Mouse (Mus musculus): ENCODE data around the gene Tnnt3.

The Tnnt3 gene

GRCm38 (mm10) chr7:142476795-142477452, 21.7 kb upstream of the Tnnt3 start:
- DNase-seq (ENCODE audit: low read depth): no peak

DNA sequence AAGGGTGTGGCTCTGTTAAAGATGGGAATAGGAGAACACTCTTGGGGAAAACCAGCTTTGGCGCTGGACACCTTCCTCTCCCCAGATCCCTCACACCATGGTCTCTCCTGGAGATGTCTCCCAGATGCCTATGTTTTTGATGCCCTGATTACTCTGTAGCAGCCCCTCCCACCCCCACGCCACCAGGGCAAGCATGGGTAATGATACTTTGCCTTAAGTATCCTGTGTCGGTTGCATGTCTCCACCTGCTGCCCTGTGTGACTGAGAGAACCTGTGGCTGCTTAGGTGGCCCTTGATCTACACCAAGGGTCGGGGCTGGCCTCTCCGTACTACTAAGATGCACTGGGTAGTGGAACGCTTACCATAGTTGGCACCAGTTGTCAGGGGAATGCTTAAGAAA, 20.6 kb upstream of the Tnnt3 start:
- DNase-seq (ENCODE audit: low read depth): no peak

DNA sequence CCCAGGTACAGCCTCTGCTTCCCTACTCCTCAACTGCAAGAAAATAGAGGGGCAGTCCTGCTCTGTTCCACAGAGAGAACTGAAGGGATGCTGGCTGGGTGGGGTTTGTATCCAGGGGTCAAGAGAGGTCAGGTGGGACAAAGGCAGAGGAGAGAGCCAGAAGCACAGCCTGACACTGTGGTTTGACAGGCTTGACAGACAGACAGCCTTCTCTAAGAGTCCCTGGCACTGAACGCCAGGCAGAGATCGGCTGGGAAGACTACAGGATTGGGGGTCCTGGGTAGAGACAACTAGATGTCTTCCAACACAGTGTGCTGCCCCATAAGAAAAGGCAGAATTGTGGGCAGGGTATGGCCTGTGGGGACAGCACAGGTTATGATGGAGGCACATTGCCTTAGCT, 20.1 kb upstream of the Tnnt3 start:
- no peak for DNase-seq (ENCODE audit: low read depth)

DNA sequence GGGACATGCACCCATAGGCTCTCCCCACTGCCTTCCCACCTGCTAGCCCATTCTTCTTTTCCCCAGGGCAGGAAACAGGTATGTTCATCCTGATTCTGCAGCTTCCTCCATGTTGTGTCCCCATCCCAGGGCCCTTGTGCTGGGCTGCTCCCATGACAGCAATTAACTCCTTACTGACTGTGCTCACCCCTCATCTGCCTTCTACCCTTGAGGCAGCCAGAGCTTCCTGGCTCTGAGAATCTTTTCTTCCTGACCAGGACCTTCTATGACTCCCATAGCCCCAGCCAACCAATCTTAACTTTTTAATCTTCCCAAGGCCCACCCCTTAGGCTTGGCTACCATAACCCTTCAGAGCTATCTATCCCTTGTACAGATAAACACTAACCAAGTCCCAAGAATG, 19.3 kb upstream of the Tnnt3 start:
- DNase-seq (ENCODE audit: low read depth): no peak

- no peak for DNase-seq (ENCODE audit: low read depth)
These were observed 18.8 kb upstream of the Tnnt3 start for GRCm38 (mm10) chr7:142479886-142480285.

DNA sequence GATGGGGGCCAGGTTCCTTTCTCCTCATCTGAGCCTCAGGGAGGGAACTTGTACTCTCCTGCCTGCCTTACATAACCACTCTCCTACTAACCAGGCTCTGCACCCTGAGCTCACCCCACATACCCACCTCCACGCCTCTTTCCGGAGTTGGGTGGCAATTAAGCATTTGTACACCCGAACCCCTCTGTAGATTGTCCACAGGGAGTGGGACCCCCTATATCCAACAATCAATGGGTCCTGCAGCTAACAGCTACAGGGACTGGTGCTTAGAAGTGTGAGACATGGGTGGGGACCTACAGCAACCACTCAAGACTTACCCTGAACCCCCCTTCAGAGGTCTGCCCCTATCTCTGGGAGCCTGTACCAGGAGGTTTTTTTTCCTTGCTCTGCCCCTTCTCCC, 18.0 kb upstream of the Tnnt3 start:
- DNase-seq (ENCODE audit: low read depth): no peak

DNA sequence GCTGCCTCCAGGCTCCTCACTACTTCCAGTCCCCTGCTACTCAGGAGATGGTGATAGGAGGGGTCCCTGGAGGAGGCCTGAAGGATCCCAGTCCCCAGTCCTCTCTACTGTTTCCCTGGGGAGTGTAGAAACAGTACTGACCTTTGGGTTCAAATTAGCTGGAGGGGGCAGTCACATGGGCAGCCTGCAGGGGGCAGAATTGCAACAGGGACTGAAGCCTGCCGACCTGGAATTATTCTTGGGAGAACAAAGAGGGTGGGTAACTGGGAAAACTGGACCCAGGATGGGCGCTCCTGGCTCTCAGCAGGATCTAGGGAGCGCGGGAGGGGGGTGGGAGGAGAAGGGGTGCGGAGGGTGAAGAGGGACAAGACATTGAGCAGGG, 17.5 kb upstream of the Tnnt3 start:
- no peak for DNase-seq (ENCODE audit: low read depth)

DNA sequence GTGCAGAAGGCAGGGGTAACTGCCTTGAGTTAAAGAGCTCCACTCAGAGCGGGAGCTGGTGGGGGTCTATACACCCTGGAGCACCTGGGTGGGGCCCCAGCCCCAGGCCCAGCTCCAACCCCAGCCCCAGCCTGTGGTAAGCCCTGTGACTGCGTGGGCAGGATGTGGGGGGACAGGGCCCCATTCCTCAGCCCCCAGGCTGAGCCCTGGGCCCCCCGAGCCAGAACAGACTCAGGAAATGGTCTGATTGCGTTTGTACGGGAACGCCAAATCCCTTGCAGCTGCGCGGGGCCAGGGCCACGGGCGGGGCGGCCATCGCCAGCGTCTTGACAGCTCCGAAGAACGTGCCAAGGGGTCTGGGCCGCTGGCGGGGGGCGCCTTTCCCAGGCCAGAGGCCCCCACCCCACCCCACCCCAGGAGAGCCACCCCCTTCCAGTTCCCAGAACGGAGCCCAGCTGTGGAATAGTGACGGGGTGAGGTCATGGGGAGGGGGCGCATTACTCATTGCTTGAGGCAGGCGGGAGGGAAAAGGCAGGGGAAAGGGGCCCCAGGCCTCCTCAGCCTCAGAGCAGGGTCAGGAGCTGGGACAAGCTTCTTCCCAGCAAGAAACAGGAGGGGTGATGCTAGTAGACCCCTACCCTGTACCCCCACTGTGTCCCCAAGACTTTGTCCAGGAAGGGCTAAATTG, 16.9 kb upstream of the Tnnt3 start:
- no peak for DNase-seq (ENCODE audit: low read depth)

GRCm38 (mm10) chr7:142482256-142482609, 16.4 kb upstream of the Tnnt3 start:
- DNase-seq (ENCODE audit: low read depth): no peak

- no peak for DNase-seq (ENCODE audit: low read depth)
These were observed 15.5 kb upstream of the Tnnt3 start for GRCm38 (mm10) chr7:142483136-142483535.

- no peak for DNase-seq (ENCODE audit: low read depth)
These were observed 13.9 kb upstream of the Tnnt3 start for GRCm38 (mm10) chr7:142484780-142485179.

DNA sequence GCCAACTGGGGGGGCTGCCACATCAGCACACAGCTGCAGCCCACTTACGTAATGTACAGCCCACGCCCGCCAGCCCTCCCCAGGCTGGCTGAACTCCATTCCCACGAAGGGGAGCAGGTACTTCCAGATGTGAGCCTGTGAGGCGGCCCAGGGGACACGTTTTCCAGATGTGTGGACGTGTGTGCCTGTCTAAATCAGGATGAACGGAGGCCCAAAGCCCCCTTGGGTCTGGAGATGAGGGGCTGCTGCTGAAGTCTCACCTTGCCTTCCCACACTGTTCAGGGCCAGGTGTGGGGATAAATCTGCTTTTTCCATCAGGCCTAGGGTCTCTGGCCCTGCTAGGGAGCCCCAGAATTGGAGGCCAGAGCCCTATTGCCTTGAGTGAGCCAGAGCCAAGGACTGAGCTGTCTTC, 11.9 kb upstream of the Tnnt3 start:
- no peak for DNase-seq (ENCODE audit: low read depth)

- DNase-seq (ENCODE audit: low read depth): no peak
These were observed 11.2 kb upstream of the Tnnt3 start for GRCm38 (mm10) chr7:142487341-142487859.

DNA sequence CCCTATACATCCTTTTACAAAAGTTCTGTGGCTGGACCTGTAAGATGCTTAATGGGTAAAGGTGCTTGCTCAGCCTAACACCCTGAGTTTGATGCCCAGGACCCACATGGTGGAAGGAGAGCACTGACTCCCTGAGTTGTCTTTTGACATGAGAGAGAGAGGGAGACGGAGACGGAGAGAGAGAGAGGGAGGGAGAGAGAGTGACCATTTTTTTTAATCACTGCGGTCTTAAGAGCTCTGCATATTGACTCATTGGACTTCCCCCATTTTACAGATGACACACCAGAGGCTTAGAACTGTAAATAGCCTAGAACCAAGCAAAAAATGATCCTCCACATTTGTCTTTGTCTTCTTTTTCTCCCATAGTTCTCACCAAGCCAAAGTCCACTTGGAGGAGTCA, 10.6 kb upstream of the Tnnt3 start:
- DNase-seq (ENCODE audit: low read depth): no peak

DNA sequence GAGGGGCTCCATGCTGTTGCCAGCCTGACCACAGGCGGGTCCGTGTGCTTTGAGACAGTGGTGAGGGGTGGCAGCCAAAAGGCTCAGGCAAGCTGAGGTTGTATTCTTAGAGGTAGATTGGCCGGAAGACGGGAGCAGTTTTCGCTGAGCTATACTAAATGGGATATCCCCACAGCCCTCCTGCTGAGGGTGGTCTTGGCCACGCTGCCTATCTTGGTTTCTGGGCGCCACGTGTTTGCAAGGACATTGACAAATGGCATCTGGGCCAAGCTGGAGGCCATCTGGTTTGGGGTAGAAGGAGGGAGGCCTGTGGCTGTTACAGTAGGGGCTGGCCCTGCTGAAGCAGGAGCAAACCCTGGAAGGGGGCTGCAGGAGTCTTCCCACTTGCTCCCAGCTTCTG, 5.1 kb upstream of the Tnnt3 start:
- DNase-seq (ENCODE audit: low read depth): no peak

- no peak for DNase-seq (ENCODE audit: low read depth)
These were observed 2.5 kb upstream of the Tnnt3 start for GRCm38 (mm10) chr7:142496158-142496557.

- no peak for DNase-seq (ENCODE audit: low read depth)
These were observed 1.8 kb upstream of the Tnnt3 start for GRCm38 (mm10) chr7:142496800-142497199.

GRCm38 (mm10) chr7:142497775-142498174, 861 bp upstream of the Tnnt3 start:
- no peak for DNase-seq (ENCODE audit: low read depth)

DNA sequence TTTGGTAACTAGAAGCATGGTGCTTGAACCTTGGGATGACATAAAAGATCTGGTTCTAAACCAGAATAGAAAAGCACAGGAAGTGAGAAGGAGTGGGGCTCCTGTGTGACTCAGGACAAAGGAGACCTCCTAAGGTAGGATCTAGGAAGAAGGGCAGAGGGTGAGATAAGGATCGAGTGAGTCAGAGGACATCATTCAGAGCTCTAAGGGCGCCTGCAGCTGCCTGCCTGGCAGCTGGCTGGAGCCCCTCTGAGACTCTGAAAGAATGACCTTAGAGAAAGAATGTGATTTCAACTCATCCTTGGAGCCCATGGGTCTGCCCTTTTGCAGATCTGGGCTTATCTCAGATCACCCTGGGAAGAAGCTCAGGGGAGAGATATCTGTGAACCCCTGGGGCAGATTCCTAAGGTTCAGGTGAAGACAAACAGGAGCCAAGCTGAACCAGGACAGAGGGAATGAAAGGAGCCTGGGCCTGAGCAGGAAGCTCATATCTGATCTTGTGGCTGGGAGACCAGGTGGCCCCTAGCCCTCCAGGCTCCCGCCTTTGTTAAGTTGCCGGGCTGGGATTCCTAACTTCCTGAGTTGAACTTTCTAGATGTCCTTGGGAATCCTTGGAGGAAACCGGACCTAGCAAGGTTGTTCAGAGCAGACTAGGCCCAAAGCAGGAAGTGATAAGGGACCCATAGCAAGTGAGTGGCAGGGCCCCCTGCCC, 530 bp downstream of the Tnnt3 start:
- no peak for DNase-seq (ENCODE audit: low read depth)

- DNase-seq (ENCODE audit: low read depth): no peak
These were observed 1.4 kb downstream of the Tnnt3 start for GRCm38 (mm10) chr7:142500032-142500431.

- no peak for DNase-seq (ENCODE audit: low read depth)
These were observed 4.6 kb downstream of the Tnnt3 start for GRCm38 (mm10) chr7:142503206-142503605.

GRCm38 (mm10) chr7:142505942-142506341, 7.3 kb downstream of the Tnnt3 start:
- DNase-seq (ENCODE audit: low read depth): no peak

GRCm38 (mm10) chr7:142506501-142506900, 7.9 kb downstream of the Tnnt3 start:
- DNase-seq (ENCODE audit: low read depth): no peak

All from c-Kit-positive CD71-negative TER-119-negative erythroid progenitor cells, embryonic 14.5 days (primary cell).